Mouse (Mus musculus): ENCODE results near the gene Svbp. TPM values are rescaled to one million over a fixed set of nuclear protein-coding genes. Genes with fewer than 3 reads are reported as not detected.

Gene Svbp
- total RNA-seq, 2 experiments from 2014 or later, result 17.6 to 20.7 TPM

DNA sequence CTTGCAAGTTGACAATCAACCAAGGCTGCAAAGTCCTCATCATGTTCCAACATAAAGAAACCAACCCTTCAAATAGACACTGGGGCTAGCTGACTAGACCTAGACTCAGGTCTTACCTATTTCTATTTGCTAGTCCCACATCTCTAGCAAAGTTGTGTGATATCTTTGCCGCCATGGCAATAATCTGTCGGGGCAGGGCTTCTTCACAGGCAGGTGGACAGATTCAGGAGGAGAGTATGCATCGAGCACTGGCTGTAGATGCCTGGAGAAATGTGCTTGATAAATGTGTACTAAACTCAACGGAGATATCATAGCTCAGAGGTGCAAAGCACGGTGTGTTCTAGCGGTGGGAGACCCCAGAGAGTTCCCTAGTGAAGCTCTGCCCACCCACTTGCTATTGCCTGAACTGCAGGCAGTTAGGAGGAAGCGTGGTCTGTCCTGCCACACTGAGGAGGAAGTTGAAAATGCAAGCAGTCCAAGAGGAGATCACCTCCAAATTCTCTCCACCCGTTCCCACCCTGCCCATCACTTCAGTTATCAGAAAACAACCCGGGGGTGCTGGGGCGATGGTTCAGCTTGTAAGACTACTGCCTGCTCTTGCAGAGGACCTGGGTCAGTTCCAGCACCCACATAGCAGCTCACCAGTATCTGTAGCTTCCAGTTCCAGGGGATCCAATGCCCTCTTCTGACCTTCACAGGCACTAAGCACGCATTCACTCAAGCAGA is 6.9 kb upstream of the Svbp start:
- no peak for DNase-seq (ENCODE audit: low spot score in 2 of 2)
- intact Hi-C loops (cut with DNase I), result loop anchor here (10.0 kb wide), 1 partner anchor 543 kb away; no protein-coding TSS in a partner anchor

DNA sequence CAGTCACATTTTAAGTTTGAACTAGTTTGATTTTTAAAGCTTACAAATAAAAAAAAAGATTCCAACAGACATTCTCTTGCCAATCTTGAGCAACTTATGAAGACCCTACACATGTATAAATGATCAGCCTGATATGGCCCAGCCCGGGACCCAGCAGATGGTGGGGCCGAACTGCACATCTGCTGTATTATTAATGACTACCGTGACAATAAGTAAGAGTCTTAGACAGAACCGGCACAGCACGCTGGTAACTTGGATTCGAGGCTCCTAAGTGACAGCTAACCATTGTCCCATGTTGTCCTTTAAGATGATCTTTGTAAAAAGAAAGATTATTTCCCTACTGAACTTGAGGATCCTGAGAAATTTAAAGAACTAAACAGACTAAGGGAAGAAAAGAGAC is 5.7 kb upstream of the Svbp start:
- intact Hi-C loops (cut with DNase I), result loop anchor here (10.0 kb wide), 1 partner anchor 545 kb away; no protein-coding TSS in a partner anchor
- DNase-seq (ENCODE audit: low spot score in 2 of 2), result no peak

DNA sequence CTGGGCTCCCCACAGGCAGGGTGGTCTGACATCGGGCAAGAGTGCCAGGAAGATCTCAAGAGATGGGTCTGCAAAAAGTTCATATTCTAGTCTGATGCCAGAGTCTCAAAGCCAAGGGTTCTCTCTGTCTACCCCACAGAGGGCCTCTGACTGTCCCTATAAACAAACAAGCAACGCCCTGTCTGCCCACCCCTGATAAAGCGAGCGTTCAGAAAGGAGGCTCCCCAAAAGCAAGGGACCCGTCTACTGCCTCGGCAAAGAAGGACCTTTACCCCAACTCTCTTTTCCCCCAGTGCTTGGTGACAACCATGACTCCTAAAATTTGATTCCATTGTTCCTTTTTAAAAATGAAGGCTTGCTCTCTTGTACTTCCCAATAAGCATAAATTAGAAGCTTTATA is 5.2 kb upstream of the Svbp start, which contains the start of gene Ermap:
TSS of gene Ermap (minus strand) at position 148 of the 400 bp plus-strand sequence.
- DNase-seq (ENCODE audit: low spot score in 2 of 2), result no peak
- intact Hi-C loops (cut with DNase I), result loop anchor here (10.0 kb wide), 1 partner anchor 545 kb away; no protein-coding TSS in a partner anchor

DNA sequence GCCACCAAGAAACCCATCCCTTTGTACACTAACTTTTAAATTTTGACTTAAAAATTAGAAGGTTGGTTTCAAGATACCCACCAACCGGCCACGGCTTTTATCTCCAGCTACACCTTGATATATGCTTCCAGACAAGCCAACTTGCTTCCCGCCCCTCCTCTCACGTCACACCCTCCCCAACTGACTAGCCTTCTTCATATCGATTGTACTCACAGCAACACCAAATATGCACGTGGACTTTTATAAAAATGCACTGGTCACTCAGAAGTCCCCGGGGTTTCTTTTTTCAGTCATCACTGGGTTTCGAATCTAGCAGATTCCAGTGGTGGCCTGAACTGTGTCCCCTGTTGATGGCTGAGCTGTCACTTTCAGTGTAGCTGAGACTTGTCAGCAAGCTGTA is 4.5 kb upstream of the Svbp start:
- DNase-seq (ENCODE audit: low spot score in 2 of 2), result no peak
- intact Hi-C loops (cut with DNase I), result no loop called here

DNA sequence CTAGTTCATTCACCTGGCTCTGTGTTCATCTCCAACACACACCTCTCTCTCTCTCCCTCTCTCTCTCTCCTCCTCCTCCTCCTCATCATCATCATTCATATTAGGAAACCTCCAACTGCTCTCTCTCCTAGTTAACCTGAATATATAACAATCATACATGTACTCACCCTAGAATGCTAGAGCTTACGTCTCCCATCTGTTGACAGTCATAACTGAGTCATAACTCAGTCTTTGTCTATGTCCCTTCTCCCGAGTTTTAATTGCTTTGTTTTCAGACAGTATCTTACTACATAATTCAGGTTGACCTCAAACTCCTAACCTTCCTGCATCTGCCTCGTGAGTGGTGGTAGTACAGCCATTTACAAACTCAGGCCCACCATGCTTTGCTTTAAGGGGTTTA is 3.8 kb upstream of the Svbp start:
- intact Hi-C loops (cut with DNase I), result no loop called here
- no peak for DNase-seq (ENCODE audit: low spot score in 2 of 2)

DNA sequence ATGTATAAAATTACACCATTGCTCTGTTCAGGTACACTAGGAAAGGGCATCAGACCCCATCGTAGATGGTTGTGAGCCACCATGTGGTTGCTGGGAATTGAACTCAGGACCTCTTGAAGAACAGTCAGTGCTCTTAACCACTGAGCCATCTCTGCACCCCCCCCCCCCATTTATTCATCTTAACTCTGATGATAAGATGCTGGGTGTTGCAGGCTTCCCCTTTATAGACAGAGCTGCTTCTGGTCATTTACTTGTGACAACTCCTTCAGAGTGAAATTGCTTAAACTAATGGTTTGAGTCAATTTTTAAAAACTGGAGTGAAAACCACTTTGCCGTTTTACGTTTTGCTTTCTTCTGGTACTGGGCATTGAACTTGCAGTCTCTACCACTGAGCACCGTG is 2.3 kb upstream of the Svbp start:
- DNase-seq (ENCODE audit: low spot score in 2 of 2), result no peak

DNA sequence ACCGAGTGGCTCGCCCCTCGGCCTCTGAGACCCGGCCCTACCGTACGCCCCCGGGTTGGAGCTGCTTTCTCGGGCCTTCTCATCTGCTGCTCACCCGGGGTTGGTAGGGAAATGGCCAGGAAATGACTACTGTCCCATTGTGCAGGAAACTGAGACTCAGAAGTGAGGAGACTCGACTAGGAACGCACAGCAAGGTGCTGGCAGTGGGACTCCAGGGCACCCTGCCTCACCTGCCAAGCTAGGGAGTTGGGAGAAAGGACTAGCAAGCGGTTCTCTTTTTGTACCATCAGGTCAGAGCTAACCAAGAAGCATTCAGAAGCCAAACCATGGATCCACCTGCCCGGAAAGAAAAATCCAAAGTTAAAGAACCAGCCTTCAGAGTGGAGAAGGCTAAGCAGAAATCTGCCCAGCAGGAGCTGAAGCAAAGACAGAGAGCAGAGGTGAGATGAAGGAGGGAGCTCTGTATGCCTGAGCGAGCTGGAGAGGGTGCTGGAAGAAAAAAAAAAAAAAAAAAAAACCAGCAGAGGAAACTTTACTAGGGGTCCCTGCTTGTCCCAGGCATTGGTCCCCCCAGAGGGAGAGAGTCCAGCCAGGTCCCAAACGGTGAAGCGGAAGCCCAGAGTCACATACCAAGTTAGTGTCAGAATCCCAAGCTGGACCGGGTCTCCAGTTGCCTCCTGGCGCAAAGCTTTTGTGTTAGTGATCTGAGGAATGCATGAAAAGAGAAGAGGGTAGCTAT is 645 bp downstream of the Svbp start:
- intact Hi-C loops (cut with DNase I), result no loop called here
- DNase-seq (ENCODE audit: low spot score in 2 of 2), result no peak

More for the DNA sequence above, 2.3 kb upstream of the Svbp start:
- intact Hi-C loops (cut with DNase I), result no loop called here

DNA sequence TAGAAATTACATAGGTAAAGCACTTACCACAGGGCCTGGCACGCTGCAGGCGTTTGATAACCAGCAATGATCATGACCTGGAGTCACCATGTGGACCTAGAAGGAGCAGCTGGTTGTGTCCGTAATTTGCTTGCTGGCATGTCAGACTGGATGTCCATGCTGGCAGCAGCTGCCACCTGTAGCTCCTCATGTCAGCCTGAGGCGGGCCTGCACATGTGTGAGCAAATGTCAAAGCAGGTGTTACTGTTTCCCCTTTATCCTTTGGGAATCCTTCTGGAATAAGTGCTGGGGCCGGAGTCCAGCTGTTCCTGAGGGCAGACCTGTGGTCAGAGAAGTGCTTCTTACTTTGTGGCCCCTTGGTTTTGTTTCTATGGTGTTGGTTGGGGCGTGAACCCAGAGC is 3.0 kb downstream of the Svbp start:
- no peak for DNase-seq (ENCODE audit: low spot score in 2 of 2)
- intact Hi-C loops (cut with DNase I), result no loop called here

DNA sequence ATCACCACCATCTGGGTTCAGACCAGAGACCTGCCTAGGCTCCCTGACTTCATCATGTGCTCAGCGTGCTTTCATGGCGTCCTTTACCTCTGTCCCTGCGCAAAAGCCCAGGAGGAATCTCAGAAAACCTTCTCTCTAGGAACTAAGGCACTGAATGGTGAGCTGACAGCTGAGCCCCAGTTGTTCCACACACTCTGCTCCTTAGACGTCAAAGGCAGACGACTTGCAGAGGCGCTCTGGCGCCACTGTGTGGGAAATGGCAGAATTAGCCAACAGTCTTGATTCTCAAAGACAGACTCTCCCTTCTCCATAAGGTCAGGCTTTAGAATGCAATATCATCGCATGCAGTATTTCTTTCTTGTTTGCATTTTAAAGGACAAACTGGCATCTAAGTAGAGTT is 9.6 kb downstream of the Svbp start:
- intact Hi-C loops (cut with DNase I), result loop anchor here (1.0 to 5.0 kb wide), 2 partner anchors 37 to 199 kb away; no protein-coding TSS in a partner anchor
- DNase-seq (ENCODE audit: low spot score in 2 of 2), result peak; percentile 52 to 65

DNA sequence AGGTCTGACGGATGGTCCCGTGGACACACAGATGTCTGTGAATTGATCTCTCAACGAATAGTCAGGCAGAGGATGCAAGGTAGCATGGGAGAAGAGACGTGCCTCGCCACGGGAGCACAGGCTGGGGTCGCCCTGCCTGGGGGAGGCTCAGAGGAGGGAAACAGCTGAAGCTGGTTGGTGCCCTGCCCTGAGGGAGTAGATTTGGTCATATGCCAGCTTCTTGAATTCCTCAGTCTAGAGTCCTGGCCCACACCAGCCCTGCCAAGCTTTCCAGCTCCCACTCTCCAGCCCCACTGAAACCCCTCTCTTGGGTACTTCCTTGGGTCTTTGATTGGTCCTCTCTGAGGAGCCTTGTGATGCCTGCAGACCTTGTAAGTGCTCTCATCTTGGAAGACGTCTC is 21.6 kb downstream of the Svbp start:
- DNase-seq (ENCODE audit: low spot score in 2 of 2), result no peak
- intact Hi-C loops (cut with DNase I), result no loop called here

DNA sequence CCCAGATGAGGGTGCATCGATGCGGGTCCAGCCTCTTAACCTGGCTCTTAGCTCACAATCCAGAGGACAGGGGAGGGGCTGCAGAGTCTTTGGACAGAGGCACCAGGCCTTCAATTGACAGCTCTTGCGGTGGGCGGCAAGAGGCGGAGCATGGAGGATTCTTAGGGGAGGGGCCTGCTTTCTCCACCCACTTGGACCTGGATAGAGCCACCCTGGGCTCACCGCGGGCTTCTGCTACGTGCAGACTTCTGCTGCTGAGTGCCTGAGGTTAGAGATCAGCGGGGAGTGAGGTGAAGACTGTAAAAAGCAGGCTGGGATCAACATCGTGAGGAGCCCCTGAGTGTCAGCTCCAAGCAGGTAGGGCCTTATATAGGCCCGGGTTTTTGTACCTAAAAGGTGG is 23.1 kb downstream of the Svbp start, which contains the start of gene Tmem269:
TSS of gene Tmem269 (minus strand) at position 49 of the 400 bp plus-strand sequence.
- DNase-seq (ENCODE audit: low spot score in 2 of 2), result no peak
- intact Hi-C loops (cut with DNase I), result no loop called here

DNA sequence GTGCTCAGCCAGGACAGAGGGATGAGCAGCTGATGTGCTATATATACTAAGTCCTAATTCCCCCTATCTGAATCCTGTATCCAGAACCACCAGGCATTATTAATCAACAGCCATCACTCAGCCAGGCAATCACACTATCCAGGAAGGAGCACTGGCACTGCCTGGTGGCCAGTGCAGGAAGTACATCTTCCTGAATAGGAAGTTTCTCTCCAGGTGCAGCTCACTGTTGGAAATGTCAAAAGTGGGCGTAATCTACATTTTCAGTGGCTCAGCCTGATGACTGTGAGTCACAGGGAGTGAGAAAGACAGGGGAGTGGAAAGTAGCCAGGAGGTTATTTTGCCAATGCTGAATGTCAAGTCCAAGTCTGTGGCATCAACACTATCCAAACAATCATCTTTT is 28.6 kb downstream of the Svbp start:
- peak; percentile 35 to 64 for DNase-seq (ENCODE audit: low spot score in 2 of 2)
- intact Hi-C loops (cut with DNase I), result no loop called here

DNA sequence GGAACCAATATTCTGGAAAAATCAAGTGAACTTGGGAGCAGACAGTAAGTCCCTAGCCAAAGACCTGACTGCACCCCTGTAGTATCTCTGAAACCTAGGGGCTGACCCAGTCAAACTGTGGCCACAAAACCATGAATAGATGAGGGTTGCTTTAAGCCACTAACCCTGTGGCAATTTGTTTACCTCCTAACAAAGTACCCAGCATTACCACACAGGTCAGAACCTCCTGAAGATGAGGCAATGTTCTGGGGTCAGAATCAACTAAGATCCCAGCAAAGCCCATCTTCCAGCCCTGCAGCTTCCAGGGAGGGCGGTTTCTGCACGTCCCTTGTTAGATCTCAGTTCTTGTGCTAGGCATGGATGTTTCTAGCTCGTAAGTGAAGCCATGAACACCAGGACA is 29.4 kb downstream of the Svbp start:
- no peak for DNase-seq (ENCODE audit: low spot score in 2 of 2)
- intact Hi-C loops (cut with DNase I), result no loop called here

DNA sequence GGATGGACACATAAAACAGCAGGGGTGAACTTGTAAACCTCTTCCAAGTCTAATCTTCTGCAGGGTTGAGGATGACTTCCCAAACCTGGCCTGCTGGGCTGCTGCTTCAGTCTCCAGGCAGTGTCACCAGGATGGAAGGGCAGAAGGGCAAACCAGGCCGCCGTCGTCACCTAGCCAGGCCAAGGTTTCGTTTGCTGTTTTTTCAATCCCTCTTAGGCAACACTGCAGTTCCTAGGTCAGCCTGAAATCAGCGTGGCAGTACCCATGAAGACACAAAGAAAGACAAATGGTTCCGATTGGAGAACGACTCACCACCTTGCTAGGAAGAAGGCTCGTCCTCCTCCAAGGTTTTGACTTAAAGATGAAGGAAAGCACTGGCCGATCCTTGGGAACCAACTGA is 30.6 kb downstream of the Svbp start:
- intact Hi-C loops (cut with DNase I), result no loop called here

DNA sequence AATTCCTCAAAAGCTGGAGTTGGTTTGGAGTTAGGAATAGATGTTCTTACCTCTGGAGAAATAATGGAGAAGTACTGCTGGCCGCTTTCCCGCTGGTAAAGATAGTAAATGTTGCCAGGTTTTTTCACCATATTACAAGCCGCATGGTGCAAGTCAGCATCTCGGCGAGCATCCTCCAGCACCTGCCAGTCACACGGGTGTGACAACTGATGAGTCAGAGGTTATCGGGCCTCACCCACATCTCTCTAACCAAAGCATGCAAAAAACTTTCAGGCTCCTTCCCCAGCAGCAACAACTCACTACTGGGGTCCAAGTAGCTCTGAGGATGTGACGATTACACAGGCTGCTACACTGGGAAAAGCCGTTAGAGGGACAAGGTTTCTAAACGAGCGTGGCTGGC is 31.6 kb downstream of the Svbp start:
- DNase-seq (ENCODE audit: low spot score in 2 of 2), result no peak
- intact Hi-C loops (cut with DNase I), result no loop called here

More for the DNA sequence above, 30.6 kb downstream of the Svbp start:
- DNase-seq (ENCODE audit: low spot score in 2 of 2), result no peak

DNA sequence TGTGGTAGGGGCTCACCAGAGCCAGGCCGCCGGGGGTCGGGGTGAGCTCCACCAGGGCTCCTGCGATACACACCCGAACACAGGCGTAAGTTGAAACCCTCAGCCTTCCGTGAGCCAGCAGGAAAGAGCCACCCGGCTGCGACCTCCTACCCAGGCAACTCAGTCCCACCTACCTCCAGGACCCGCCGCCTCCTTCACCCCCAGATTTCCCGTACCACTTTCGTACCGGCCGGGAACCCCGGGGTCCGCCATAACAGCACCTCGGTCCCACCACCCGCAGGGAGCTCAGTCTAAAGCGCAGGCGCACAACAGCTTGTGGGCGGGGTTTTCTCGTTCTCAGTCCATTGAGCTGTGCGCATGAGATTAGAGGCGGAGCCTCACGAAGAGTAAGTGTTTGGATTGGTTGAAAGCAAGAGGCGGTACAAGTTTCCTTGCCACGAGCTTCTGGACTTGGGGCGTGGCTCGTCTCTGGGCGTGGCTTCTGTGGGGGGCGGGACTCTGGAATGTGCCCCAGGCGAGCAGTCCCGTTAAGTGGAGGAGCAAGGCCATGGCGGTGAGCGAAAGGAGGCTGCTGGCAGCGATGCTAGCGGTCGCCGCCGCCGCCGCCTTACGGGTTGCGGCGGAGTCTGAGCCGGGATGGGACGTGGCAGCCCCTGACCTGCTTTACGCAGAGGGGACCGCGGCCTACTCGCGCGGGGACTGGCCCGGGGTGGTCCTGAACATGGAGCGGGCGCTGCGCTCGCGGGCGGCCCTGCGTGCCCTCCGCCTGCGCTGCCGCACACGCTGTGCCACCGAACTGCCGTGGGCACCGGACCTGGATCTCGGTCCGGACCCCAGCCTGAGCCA is 37.5 kb downstream of the Svbp start, which contains the start of the genes AU022252 and P3h1:
TSS of gene AU022252 (minus strand) at position 303 of the 846 bp plus-strand sequence.
TSS of gene P3h1 (plus strand) at position 506 of the 846 bp plus-strand sequence.
- DNase-seq (ENCODE audit: low spot score in 2 of 2), result peak; percentile 98 to 100
- intact Hi-C loops (cut with DNase I), result no loop called here

DNA sequence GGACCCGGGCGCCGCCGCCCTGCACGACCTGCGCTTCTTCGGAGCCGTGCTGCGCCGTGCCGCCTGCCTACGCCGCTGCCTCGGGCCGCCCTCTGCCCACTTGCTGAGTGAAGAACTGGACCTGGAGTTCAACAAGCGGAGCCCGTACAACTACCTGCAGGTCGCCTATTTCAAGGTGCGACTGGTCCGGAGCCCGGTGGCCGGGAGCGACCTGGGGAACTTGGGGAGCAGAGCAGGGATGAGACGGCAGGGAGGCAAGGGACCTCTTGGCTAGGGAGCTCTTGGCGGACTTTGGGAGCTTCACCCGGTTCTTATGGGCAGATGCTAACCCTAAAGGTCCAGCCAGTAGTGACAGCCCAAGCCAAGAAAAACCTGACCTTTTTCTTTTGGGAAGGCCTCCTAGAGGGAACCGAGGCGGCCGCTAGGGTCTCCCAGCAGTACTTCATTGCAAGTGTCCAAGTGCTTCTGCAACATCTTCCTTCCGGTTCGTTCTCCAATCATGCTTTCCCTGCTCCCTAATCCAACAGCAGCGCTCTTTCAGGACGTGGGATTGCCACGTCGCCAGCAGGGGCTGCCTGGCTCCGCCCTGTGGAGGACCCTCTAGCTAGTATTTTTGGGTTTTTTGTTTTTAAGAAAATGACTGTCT is 38.3 kb downstream of the Svbp start:
- intact Hi-C loops (cut with DNase I), result no loop called here
- DNase-seq (ENCODE audit: low spot score in 2 of 2), result peak; percentile 51 to 75

DNA sequence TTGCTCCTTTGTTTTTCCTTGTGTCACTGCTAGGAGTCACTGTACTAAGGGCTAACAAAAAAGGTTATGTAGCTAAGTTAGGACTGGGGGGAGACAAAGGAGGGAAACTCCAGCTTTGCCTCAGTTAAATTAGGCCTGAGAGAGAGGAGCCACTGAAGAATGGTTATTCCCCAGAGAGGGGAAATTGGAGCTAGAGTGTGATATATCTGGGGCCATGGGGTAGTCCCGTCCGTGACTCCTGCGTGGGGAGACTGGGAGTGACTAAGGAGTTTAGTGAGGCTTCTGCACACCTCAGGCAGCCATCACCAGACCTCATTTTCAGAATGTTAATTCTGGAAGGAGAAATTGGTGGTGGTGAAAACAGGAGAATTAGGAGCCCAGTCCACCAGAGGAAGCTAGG is 39.2 kb downstream of the Svbp start:
- intact Hi-C loops (cut with DNase I), result no loop called here
- DNase-seq (ENCODE audit: low spot score in 2 of 2), result no peak

DNA sequence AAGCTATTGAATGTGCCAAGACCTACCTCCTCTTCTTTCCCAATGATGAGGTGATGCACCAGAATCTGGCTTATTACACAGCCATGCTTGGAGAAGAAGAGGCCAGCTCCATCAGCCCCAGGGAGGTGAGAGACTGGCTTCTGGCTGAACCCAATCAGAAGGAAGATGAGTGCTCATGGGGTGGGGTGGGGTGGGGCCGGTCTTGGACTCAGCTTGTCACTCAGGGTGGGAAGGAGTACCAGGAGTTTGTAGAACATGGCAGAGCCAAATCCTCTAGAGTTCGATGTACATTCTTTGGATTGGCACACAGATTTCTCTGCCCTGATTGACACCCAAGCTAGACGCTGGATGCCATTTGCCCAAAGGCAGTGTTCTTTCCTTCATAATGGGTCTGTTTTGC is 43.6 kb downstream of the Svbp start:
- no peak for DNase-seq (ENCODE audit: low spot score in 2 of 2)
- intact Hi-C loops (cut with DNase I), result no loop called here

All from left cerebral cortex, postnatal 25 days (tissue).